Mouse (Mus musculus): ENCODE results near the gene Mul1.
A peak's percentile ranks its signal among the peaks of the same experiment; 100 is the strongest.
"Not testable (repeated sequence)": the region's sequence is repeated elsewhere in the genome, so short reads cannot be mapped to it uniquely, and the experiment has no call there.

The Mul1 gene

GRCm38 (mm10) chr4:138434347-138435316 lies at the start of gene Mul1:
Gene Mul1 (plus strand): TSS chr4:138434671.
- peak; percentile 95 for DNase-seq (ENCODE audit: low read depth)

GRCm38 (mm10) chr4:138393703-138394102 lies 40.8 kb upstream of the Mul1 start:
- DNase-seq (ENCODE audit: low read depth) = no peak

GRCm38 (mm10) chr4:138395087-138395970 lies 39.1 kb upstream of the Mul1 start:
- no peak for DNase-seq (ENCODE audit: low read depth)

GRCm38 (mm10) chr4:138395971-138396645 lies 38.4 kb upstream of the Mul1 start, which contains the start of gene Fam43b:
Gene Fam43b (minus strand): TSS chr4:138396528.
- no peak for DNase-seq (ENCODE audit: low read depth)

- no peak for DNase-seq (ENCODE audit: low read depth)
These were observed 37.8 kb upstream of the Mul1 start for GRCm38 (mm10) chr4:138396711-138397110.

DNA sequence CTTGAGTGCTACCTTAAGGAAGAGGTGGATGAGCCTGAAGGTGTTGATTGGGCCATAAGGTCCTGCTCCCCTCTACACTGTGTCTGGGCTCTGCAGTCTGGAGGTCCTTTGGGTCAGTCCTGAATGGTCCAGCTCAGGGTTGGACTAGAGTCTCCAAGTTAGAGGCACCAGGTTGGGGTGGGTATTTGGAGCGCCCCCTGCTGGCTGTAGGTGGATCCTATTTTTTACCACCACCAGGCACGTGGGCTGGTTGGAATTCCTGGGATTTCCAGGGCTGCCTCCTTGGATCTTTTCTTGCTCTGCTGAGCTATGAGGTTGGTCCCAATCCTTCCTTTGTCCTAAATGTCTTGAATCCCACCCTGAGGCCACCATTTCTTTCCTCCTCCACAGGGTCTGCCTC lies 29.7 kb upstream of the Mul1 start:
- DNase-seq (ENCODE audit: low read depth) = peak; percentile 57

GRCm38 (mm10) chr4:138407479-138408194 lies 26.8 kb upstream of the Mul1 start:
- no peak for DNase-seq (ENCODE audit: low read depth)

- DNase-seq (ENCODE audit: low read depth) = no peak
These were observed 23.5 kb upstream of the Mul1 start for GRCm38 (mm10) chr4:138411011-138411410.

DNA sequence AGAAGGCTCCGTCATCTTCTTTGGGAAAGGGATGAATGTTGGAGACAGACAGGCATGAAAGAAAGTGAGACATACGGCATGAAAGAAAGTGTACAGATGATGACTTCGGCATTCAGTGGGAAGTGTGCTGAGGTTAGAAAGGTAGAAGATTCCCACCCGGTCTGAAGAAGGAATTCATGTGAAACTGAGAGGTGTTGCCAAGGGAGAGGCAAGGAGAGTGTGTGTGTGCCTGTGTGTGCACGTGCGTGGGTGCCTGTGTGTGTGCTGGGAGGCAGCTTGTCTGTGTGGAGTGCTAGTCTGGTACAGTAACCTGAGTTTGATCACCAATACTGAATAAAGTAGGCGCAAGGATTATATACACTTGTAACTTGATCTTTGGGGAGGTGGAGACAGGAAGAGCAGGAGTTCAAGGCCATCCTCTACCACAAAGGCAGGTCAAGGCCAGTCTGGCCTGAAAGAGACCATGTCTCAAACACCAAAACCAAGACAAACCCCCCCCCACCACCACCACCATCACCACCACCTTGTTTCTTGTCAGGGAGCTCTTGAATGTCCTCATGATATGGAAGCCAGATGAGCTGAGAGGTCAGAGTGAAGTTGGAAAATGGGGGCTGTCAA lies 22.9 kb upstream of the Mul1 start:
- no peak for DNase-seq (ENCODE audit: low read depth)

GRCm38 (mm10) chr4:138414725-138415124 lies 19.7 kb upstream of the Mul1 start:
- DNase-seq (ENCODE audit: low read depth) = no peak

GRCm38 (mm10) chr4:138415991-138416390 lies 18.5 kb upstream of the Mul1 start:
- no peak for DNase-seq (ENCODE audit: low read depth)

DNA sequence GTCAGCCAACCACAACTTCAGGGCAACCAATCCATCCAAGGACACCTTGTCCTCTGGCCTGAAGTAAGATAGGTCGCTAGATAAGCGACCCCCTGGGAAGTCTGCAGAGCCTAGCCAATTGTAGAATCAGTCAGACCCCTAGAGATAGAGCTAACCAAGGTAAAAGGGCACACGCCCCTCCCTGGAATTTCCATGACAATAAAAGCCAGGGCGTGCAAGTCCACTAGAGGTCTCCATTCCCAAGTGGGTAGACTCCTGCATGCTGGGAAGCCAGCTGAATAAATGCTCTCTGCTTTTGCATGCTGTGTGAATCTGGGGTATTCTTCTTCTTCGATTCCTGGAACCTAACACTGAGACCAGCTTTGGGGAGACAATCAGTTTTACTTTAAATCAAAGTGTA lies 18.1 kb upstream of the Mul1 start:
- DNase-seq (ENCODE audit: low read depth) = no peak

DNA sequence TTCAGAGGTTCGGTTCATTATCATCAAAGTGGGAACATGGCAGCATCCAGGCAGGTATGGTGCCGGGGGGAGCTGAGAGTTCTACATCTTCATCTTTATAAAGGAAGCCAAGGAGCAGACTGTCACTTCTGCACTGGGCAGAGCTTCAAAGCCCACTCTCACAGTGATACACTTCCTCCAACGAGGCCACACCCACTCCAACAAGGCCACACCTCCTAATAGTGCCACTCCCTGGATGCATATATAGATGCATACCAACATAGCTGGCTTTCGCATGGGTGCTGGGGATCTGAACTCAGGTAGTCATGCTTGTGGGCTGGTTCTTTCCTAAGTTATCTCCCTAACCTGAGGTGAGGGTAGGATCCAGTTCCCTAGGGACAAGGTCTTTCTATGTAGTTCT lies 16.6 kb upstream of the Mul1 start:
- no peak for DNase-seq (ENCODE audit: low read depth)

DNA sequence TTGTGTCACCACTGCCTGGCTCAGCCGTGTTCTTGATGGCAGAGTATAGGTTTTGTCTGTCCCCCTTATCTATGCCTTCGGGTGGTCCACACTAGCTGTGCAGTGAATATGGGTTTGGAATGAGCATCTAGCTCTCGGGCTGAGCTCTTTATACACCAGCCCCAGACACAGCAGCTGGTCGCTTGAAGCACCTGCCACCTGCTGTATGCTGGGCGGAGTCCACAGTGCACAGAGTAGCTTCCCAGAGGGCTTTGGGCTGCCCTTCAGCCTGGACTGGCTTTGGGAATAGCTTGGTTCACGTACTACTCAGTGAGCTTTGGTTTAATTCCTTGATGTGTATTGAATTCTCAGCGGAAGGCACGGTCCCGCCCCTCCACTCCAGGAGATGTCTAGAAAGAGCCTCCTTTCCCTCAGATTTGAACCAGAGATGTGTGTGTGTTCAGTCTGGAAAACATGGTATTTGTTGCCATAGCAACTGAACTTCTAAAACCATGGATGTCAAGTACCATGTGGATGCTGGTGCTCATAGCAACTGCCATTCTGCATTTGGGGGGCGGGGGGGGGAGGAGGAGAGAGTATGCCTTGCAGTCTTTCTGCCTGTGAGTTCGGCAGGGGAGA lies 16.0 kb upstream of the Mul1 start:
- no peak for DNase-seq (ENCODE audit: low read depth)

- no peak for DNase-seq (ENCODE audit: low read depth)
These were observed 9.4 kb upstream of the Mul1 start for GRCm38 (mm10) chr4:138425028-138425427.

GRCm38 (mm10) chr4:138425604-138426003 lies 8.9 kb upstream of the Mul1 start:
- not testable (repeated sequence) for DNase-seq (ENCODE audit: low read depth)

- peak; percentile 69 for DNase-seq (ENCODE audit: low read depth)
These were observed 7.4 kb upstream of the Mul1 start for GRCm38 (mm10) chr4:138426778-138427705.

- DNase-seq (ENCODE audit: low read depth) = peak; percentile 39
These were observed 4.7 kb upstream of the Mul1 start for GRCm38 (mm10) chr4:138429778-138430177.

DNA sequence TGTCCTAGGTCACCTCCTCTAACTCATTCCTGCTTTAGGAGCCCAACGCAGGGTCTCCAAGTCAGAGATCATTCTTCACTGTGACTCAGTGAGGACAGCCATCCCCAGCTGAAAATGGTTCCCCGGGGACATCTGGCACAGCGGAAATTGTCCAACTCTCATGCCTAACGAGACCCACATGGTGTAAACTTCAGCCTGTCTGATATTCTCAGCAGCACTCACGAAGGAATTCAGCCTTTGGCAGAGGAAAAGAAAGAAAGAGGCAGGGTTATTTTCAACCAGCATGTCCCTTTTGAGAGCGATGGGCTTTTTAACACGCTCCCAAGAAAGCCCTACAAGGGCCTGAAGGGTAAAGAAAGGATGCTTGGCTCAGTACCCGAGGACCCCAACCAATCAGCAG lies 3.1 kb upstream of the Mul1 start:
- DNase-seq (ENCODE audit: low read depth) = no peak

Measured in naive thymus-derived CD4-positive, alpha-beta T cell, adult 2 months (primary cell).